Mouse (Mus musculus) olfactory bulb, adult 2 months (tissue): Measurements from ENCODE around the gene Pou4f1. TPM values are rescaled to one million over a fixed set of nuclear protein-coding genes. Genes with fewer than 3 reads are reported as not detected.

Source experiments
- H3K27ac ChIP-seq: fragments of 200-500 bp; 2 replicates; pipeline ENCODE4 v1.5.1; 2012; ENCODE audit warnings: low read depth, low read length; ENCODE audit not compliant: insufficient read depth
- H3K4me1 ChIP-seq: fragments of 200-500 bp; 2 replicates; pipeline ENCODE4 v1.6.1; 2012; ENCODE audit warnings: low read length; ENCODE audit not compliant: control insufficient read depth, insufficient read depth
- H3K4me3 ChIP-seq: fragments of 200-500 bp; 2 replicates; pipeline ENCODE4 v1.5.1; 2012; ENCODE audit warnings: mild to moderate bottlenecking, low read depth, low read length, moderate library complexity; ENCODE audit not compliant: insufficient read depth
- CTCF ChIP-seq: fragments of 200-500 bp; IDR thresholded peaks from 2 replicates; pipeline ENCODE4 v1.5.1; 2012; ENCODE audit warnings: low read depth, mild to moderate bottlenecking, low read length, moderate library complexity; ENCODE audit not compliant: insufficient read depth
- POLR2A ChIP-seq: fragments of 200-500 bp; IDR thresholded peaks from 2 replicates; pipeline ENCODE4 v1.6.1; 2012; ENCODE audit warnings: mild to moderate bottlenecking, low read depth, low read length, moderate library complexity; ENCODE audit not compliant: insufficient read depth
- WGBS: fragments of 180-500 bp; shearing (Covaris S2); methylation state at CpG from one replicate; pipeline ENCODE4 v1.1.7; 2018; 5-methylcytosine and 5-hydroxymethylcytosine counted together
- polyA plus RNA-seq: library from polyadenylated mRNA; stranded (reverse); fragments of >200 nt; gene quantifications from 2 replicates; pipeline ENCODE4 v1.2.4, GENCODE M21; 2012; ENCODE audit warnings: low replicate concordance; ENCODE audit not compliant: missing spikeins, insufficient read depth, insufficient read length

Pou4f1 gene
- polyA plus RNA-seq, 1 experiment = not detected

GRCm38 (mm10) chr14:104466557-104466956, 1.2 kb downstream of the Pou4f1 start:
- 8% methylated on average over 43 of the region's 43 CpGs for WGBS
- Histone ChIP-seq H3K4me1 (peaks cover 20% of the 10 kb centered on the region), H3K27ac (no peak overlapping the region), H3K4me3 (no peak overlapping the region)
- TF ChIP-seq POLR2A = no peak
- TF ChIP-seq CTCF = no peak

- H3K4me1 ChIP-seq = peaks cover 20% of the 10 kb centered on the region
- WGBS = 2% methylated on average over 64 of the region's 64 CpGs
- H3K27ac ChIP-seq = no peak overlapping the region
- H3K4me3 ChIP-seq = peak overlapping the region; percentile 16
- TF ChIP-seq CTCF (no peak), POLR2A (no peak)
Measured at GRCm38 (mm10) chr14:104465483-104466235, 2.1 kb downstream of the Pou4f1 start.

GRCm38 (mm10) chr14:104464841-104465240, 3.0 kb downstream of the Pou4f1 start:
- TF ChIP-seq CTCF (no peak), POLR2A (no peak)
- peaks cover 20% of the 10 kb centered on the region for H3K4me1 ChIP-seq
- no peak overlapping the region for H3K4me3 ChIP-seq
- no peak overlapping the region for H3K27ac ChIP-seq
- 12% methylated on average over 5 of the region's 5 CpGs for WGBS

- 9% methylated on average over 5 of the region's 5 CpGs for WGBS
- H3K4me3 ChIP-seq = no peak overlapping the region
- no peak for TF ChIP-seq POLR2A
- TF ChIP-seq CTCF = no peak
- no peak overlapping the region for H3K27ac ChIP-seq
- H3K4me1 ChIP-seq = peaks cover 20% of the 10 kb centered on the region
Measured at GRCm38 (mm10) chr14:104463631-104464250, 4.1 kb downstream of the Pou4f1 start.

GRCm38 (mm10) chr14:104461286-104462240, 6.2 kb downstream of the Pou4f1 start:
- 5% methylated on average over 10 of the region's 10 CpGs for WGBS
- no peak overlapping the region for H3K4me3 ChIP-seq
- H3K4me1 ChIP-seq = peaks cover 7% of the 10 kb centered on the region
- TF ChIP-seq CTCF (no peak), POLR2A (no peak)
- no peak overlapping the region for H3K27ac ChIP-seq

GRCm38 (mm10) chr14:104460325-104461285, 7.2 kb downstream of the Pou4f1 start:
- TF ChIP-seq CTCF (no peak), POLR2A (no peak)
- Histone ChIP-seq H3K4me1 (peaks cover 3% of the 10 kb centered on the region), H3K27ac (no peak overlapping the region), H3K4me3 (no peak overlapping the region)
- 2% methylated on average over 59 of the region's 59 CpGs for whole genome bisulfite sequencing

GRCm38 (mm10) chr14:104459513-104460111, 8.2 kb downstream of the Pou4f1 start:
- H3K27ac ChIP-seq = no peak overlapping the region
- no peaks in the 10 kb centered on the region; the same call in 1 of the 2 replicates for H3K4me1 ChIP-seq
- 2% methylated on average over 25 of the region's 25 CpGs for WGBS
- TF ChIP-seq CTCF = no peak
- TF ChIP-seq POLR2A = no peak
- no peak overlapping the region for H3K4me3 ChIP-seq
